Mouse (Mus musculus): ENCODE results near the gene Cnpy1.

GRCm38 (mm10) chr5:28167611-28168252 lies 77.9 kb downstream of the Cnpy1 start:
- TF ChIP-seq CTCF (IDR thresholded peaks at IDR 0.05; ENCODE audit: borderline replicate concordance, control insufficient read depth, extremely low read depth, insufficient read depth, low read length, poor library complexity) (no peak), POLR2A (IDR thresholded peaks at IDR 0.05; ENCODE audit: control insufficient read depth, extremely low read depth, insufficient read depth, low read length, poor library complexity) (no peak)

All from thymus, adult 2 months (tissue).